Mouse (Mus musculus) kidney, adult 10 weeks (tissue): ENCODE data around the gene Gm15056. TPM values are rescaled to one million over a fixed set of nuclear protein-coding genes. Genes with fewer than 3 reads are reported as not detected.

Experiments
- polyA plus RNA-seq: library from polyadenylated mRNA; stranded (reverse); fragments of 350-450 nt; fragmentation: Illumina TruSeq; extraction: RNeasy Lipid Tissue Mini Kit (QIAGEN cat#74804); gene quantifications from one replicate; pipeline ENCODE4 v1.2.3, GENCODE M21; 2014; ENCODE audit warnings: low read depth, low replicate concordance

Gm15056 gene
- polyA plus RNA-seq = not detected

DNA sequence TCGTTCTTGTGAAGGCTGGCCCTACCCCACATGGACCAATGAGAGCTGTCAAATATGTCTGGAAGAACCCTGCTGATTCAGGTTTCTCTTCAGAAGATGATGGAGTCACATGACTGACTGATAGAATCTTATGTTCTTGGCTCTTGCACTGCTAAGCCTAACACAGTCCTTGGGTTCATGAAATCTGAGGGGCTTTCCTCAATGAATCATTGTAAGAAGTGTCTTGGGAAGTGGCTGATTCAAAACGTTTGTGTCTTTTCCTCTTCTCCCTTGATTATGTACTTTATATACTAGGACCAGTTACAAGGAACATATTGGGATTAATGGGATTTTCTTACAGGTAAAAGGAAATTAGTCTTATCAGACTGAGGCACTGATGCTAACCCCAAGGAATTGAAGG, at the start of gene Gm15056:
TSS of gene Gm15056 (minus strand) at position 101 of the 400 bp plus-strand sequence.

DNA sequence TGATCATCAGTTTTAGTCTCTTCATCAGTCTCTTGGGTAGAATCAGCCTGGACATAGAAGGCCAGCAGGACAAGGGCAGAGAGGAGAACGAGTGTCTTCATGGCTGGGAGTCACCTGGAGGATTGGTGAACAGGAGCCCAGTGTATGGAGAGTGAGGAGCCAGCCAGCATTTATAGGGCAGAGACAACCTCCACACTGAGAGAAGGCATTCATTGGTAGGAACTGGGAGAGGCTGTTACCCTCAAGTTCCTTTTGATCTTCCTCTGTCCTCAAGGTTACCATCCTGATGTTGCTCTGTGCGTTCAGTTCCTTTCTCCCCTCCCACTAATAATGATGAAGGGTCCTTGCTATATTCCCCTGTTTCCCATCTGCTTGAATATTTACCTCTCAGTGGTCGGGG, 42.2 kb upstream of the Gm15056 start, which contains the start of gene AY761185:
TSS of gene AY761185 (minus strand) at position 101 of the 400 bp plus-strand sequence.

DNA sequence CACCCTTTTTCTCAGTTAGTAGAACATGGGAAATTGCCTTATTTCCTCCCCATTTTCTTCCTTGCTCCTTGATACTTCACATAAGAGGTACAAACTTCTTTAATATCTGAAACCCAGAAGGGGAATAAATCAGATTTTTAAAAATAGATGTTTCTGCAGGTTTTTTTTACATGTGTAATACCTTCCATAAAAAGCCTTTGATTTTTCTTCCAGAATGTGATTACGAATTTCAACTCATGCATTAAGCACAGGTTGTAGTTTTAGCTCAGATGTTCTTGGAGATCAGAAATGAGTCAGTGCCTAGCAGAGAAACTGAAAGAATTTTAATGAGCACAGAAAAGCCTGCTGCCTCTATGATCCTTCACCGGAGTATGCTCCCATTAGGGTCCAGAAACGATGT, 19.5 kb upstream of the Gm15056 start, which contains the start of gene Gm6040:
TSS of gene Gm6040 (minus strand) at position 101 of the 400 bp plus-strand sequence.

DNA sequence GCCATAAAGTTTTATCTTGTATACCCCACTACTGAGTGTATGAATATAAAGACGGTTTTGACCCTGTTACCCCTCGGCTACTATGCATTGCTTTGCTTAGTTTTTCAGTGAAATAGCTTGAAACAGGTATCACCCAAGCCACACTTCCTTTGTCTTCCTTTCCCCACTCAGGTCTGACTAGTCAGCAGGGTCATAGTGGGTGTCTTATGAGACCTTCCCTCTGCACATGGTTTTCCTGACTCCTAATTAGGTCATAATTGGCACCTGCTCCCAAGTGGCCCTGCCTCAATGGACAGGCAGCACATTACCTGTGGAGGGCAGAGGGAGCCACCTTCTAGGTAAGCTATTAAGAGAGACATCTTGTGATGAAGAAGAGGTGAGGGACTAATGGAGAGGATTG, 10.1 kb downstream of the Gm15056 start, which contains the start of gene Defb33:
TSS of gene Defb33 (plus strand) at position 301 of the 400 bp plus-strand sequence.

Other genes with a start within 250 kb of the Gm15056 start
- not detected for gene Defb33, start 10.0 kb downstream of the Gm15056 start, polyA plus RNA-seq
- not detected for gene Gm6040, start 19.4 kb upstream of the Gm15056 start, polyA plus RNA-seq
- not detected for gene AY761185, start 42.1 kb upstream of the Gm15056 start, polyA plus RNA-seq
- gene Defa21, start 122.9 kb upstream of the Gm15056 start, polyA plus RNA-seq = not detected
- gene Defa23, start 152.4 kb upstream of the Gm15056 start, polyA plus RNA-seq = not detected
- gene Defa35, start 162.4 kb upstream of the Gm15056 start, polyA plus RNA-seq = not detected
- not detected for gene Defa25, start 181.8 kb upstream of the Gm15056 start, polyA plus RNA-seq
- not detected for gene Gm14851, start 193.4 kb upstream of the Gm15056 start, polyA plus RNA-seq
- not detected for gene Defa30, start 232.0 kb upstream of the Gm15056 start, polyA plus RNA-seq